Mouse (Mus musculus) C2C12 (cell line): ENCODE data around the gene Dysf.

Experiments used
- CEBPB ChIP-seq: IDR thresholded peaks from one replicate; pipeline ENCODE4 v1.6.1; 2011; ENCODE audit warnings: low read depth, mild to moderate bottlenecking, control low read depth, moderate library complexity
- CTCF ChIP-seq: IDR thresholded peaks from one replicate; pipeline ENCODE4 v1.5.1; 2011; ENCODE audit not compliant: control insufficient read depth, insufficient read depth, insufficient read length
- FOSL1 ChIP-seq: IDR thresholded peaks from one replicate; pipeline ENCODE4 v1.8.0; 2011; ENCODE audit warnings: mild to moderate bottlenecking, low read length; ENCODE audit not compliant: poor library complexity, insufficient read depth, severe bottlenecking
- MAX ChIP-seq: IDR thresholded peaks from one replicate; pipeline ENCODE4 v1.6.1; 2011; ENCODE audit warnings: mild to moderate bottlenecking, control low read depth
- MYOD1 ChIP-seq: IDR thresholded peaks from one replicate; pipeline ENCODE4 v1.6.1; 2011; ENCODE audit warnings: low read depth; ENCODE audit not compliant: control insufficient read depth, insufficient read length
- MYOG ChIP-seq: IDR thresholded peaks from one replicate; pipeline ENCODE4 v1.6.1; 2011; ENCODE audit not compliant: control insufficient read depth, insufficient read length; ENCODE audit errors: extremely low read depth
- USF1 ChIP-seq: IDR thresholded peaks from one replicate; pipeline ENCODE4 v1.6.1; 2011; ENCODE audit warnings: low read depth, mild to moderate bottlenecking, control low read depth, moderate library complexity

- TF ChIP-seq MYOG (no peak), CTCF (no peak), MAX (no peak), MYOD1 (no peak), USF1 (no peak), FOSL1 (no peak), CEBPB (no peak)
Observed at GRCm38 (mm10) chr6:84243385-84243784, 235.0 kb downstream of the Dysf start.
